Mouse (Mus musculus): ENCODE data around the gene Flnb.

- no peak for TF ChIP-seq CTCF (IDR thresholded peaks at IDR 0.05; ENCODE audit: low read depth, low read length)
- no peak for TF ChIP-seq EP300 (IDR thresholded peaks at IDR 0.05; ENCODE audit: insufficient read depth, low read depth, low read length)
These were observed 111.3 kb downstream of the Flnb start for GRCm38 (mm10) chr14:7929029-7929428.

Data from ES-Bruce4 (cell line).